Mouse (Mus musculus) erythroblast, embryonic 14.5 days (primary cell): ENCODE measurements around the gene Grk3.

Source experiments
- GATA1 ChIP-seq: IDR thresholded peaks from 2 replicates; pipeline ENCODE4 v1.6.1; 2012; ENCODE audit warnings: low read length, inconsistent platforms, mixed read lengths
- TAL1 ChIP-seq: IDR thresholded peaks from 3 replicates; pipeline ENCODE4 v1.6.1; 2012; ENCODE audit warnings: low read length, inconsistent platforms, mixed read lengths

- no peak for TF ChIP-seq GATA1
- TF ChIP-seq TAL1: no peak
Observed at GRCm38 (mm10) chr5:112864719-112865367, 150.7 kb downstream of the Grk3 start.
